Mouse (Mus musculus) MEL (cell line): ENCODE measurements at regions not wholly inside any gene's neighbourhood (a gene's known extent, or its start where the extent isn't known, plus 50 kb on each side); places are given as distances from the start of the nearest gene placed in this dataset.

Experiments used
- DNase-seq: peaks from one replicate; pipeline ENCODE4 v3.0.0; 2011; ENCODE audit warnings: low read depth, low spot score
- H3K27ac ChIP-seq: 2 replicates; pipeline ENCODE4 v1.5.1; 2012; ENCODE audit warnings: low read depth, mild to moderate bottlenecking, control low read depth, low read length, moderate library complexity; ENCODE audit not compliant: control insufficient read depth
- H3K27me3 ChIP-seq, 2 experiments: fragments of 150-350 bp in 1 of 2; sonication (generic) in 1 of 2; 2 replicates each; pipeline ENCODE4 v1.6.1; 2012; ENCODE audit warnings: low read length in 2 of 2, mild to moderate bottlenecking in 2 of 2, improper control_type of control experiment in 1 of 2, moderate library complexity in 1 of 2; ENCODE audit not compliant: insufficient read depth in 2 of 2, control insufficient read depth in 1 of 2
- H3K36me3 ChIP-seq, 2 experiments: 2 replicates each; pipeline ENCODE4 v1.6.1; 2012 to 2014; ENCODE audit warnings: low read length in 2 of 2, improper control_type of control experiment in 1 of 2, inconsistent platforms in 1 of 2, mild to moderate bottlenecking in 1 of 2; ENCODE audit not compliant: insufficient read depth in 2 of 2, control insufficient read depth in 1 of 2
- H3K4me1 ChIP-seq, 2 experiments: fragments of 150-350 bp in 1 of 2; sonication (generic) in 1 of 2; 2 replicates each; pipeline ENCODE4 v1.6.1; 2012; ENCODE audit warnings: low read length in 2 of 2, improper control_type of control experiment in 1 of 2, mild to moderate bottlenecking in 1 of 2; ENCODE audit not compliant: insufficient read depth in 2 of 2, control insufficient read depth in 1 of 2
- H3K4me3 ChIP-seq, 2 experiments: fragments of 150-350 bp in 1 of 2; sonication (generic) in 1 of 2; 2 replicates each; pipeline ENCODE4 v1.5.1; 2012; ENCODE audit warnings: low read depth in 2 of 2, low read length in 2 of 2, mild to moderate bottlenecking in 2 of 2, moderate library complexity in 2 of 2, control low read depth in 1 of 2, improper control_type of control experiment in 1 of 2; ENCODE audit not compliant: control insufficient read depth in 1 of 2, insufficient read depth in 1 of 2
- H3K79me2 ChIP-seq: 2 replicates; pipeline ENCODE4 v1.6.1; 2012; ENCODE audit warnings: mild to moderate bottlenecking, low read length, moderate library complexity; ENCODE audit not compliant: control insufficient read depth, poor library complexity, insufficient read depth
- H3K9ac ChIP-seq: 2 replicates; pipeline ENCODE4 v1.6.1; 2012; ENCODE audit warnings: low read depth, mild to moderate bottlenecking, control low read depth, low read length, moderate library complexity; ENCODE audit not compliant: control insufficient read depth, poor library complexity, severe bottlenecking
- H3K9me3 ChIP-seq: fragments of 150-350 bp; sonication (generic); replicated peaks from 2 replicates; pipeline ENCODE4 v1.6.1; 2012; ENCODE audit warnings: mild to moderate bottlenecking, low read length, improper control_type of control experiment, moderate library complexity; ENCODE audit not compliant: insufficient read depth
- BHLHE40 ChIP-seq: IDR thresholded peaks from 2 replicates; pipeline ENCODE4 v1.6.1; 2012; ENCODE audit warnings: low read depth, mild to moderate bottlenecking, inconsistent platforms, low read length, improper control_type of control experiment, borderline replicate concordance
- CHD1 ChIP-seq: IDR thresholded peaks from 2 replicates; pipeline ENCODE4 v1.6.1; 2012; ENCODE audit warnings: low read depth, mild to moderate bottlenecking, inconsistent platforms, low read length, improper control_type of control experiment
- CTCF ChIP-seq, 3 experiments: IDR thresholded peaks in 2 of 3; conservative IDR thresholded peaks in 1 of 3; 2 replicates each; pipeline ENCODE4 v1.5.1; 2011 to 2012; ENCODE audit warnings: low read length in 3 of 3, low read depth in 2 of 3, mild to moderate bottlenecking in 2 of 3, improper control_type of control experiment in 1 of 3, inconsistent platforms in 1 of 3, mixed read lengths in 1 of 3, moderate library complexity in 1 of 3; ENCODE audit not compliant: control insufficient read depth in 1 of 3, insufficient read depth in 1 of 3, poor library complexity in 1 of 3, severe bottlenecking in 1 of 3
- E2F4 ChIP-seq: IDR thresholded peaks from 2 replicates; pipeline ENCODE4 v1.6.1; 2011; ENCODE audit warnings: low read depth, low read length, improper control_type of control experiment, borderline replicate concordance
- ELF1 ChIP-seq: IDR thresholded peaks from 2 replicates; pipeline ENCODE4 v1.6.1; 2014; ENCODE audit warnings: low read depth, mild to moderate bottlenecking, inconsistent platforms, low read length, improper control_type of control experiment, moderate library complexity
- EP300 ChIP-seq, 2 experiments: IDR thresholded peaks; 2 replicates each; pipeline ENCODE4 v1.6.1; 2011; ENCODE audit warnings: improper control_type of control experiment in 2 of 2, low read length in 2 of 2, low read depth in 1 of 2, mild to moderate bottlenecking in 1 of 2
- ETS1 ChIP-seq: IDR thresholded peaks from 2 replicates; pipeline ENCODE4 v1.6.1; 2012; ENCODE audit warnings: low read depth, mild to moderate bottlenecking, inconsistent platforms, low read length, improper control_type of control experiment, moderate library complexity
- GABPA ChIP-seq: IDR thresholded peaks from 2 replicates; pipeline ENCODE4 v1.6.1; 2012; ENCODE audit warnings: low read depth, mild to moderate bottlenecking, inconsistent platforms, low read length, improper control_type of control experiment, moderate library complexity
- HCFC1 ChIP-seq: IDR thresholded peaks from 2 replicates; pipeline ENCODE4 v1.6.1; 2012; ENCODE audit warnings: low read depth, mild to moderate bottlenecking, inconsistent platforms, low read length, improper control_type of control experiment, moderate library complexity
- KAT2A ChIP-seq: conservative IDR thresholded peaks from 2 replicates; pipeline ENCODE4 v1.6.1; 2012; ENCODE audit warnings: low read depth, low read length, improper control_type of control experiment, inconsistent platforms
- MAFK ChIP-seq: IDR thresholded peaks from 2 replicates; pipeline ENCODE4 v1.6.1; 2011; ENCODE audit warnings: low read depth, mild to moderate bottlenecking, low read length, improper control_type of control experiment, borderline replicate concordance
- MAX ChIP-seq: IDR thresholded peaks from 2 replicates; pipeline ENCODE4 v1.6.1; 2011; ENCODE audit warnings: low read length, improper control_type of control experiment
- NELFE ChIP-seq: IDR thresholded peaks from 2 replicates; pipeline ENCODE4 v1.6.1; 2011; ENCODE audit warnings: low read depth, low read length, improper control_type of control experiment
- NRF1 ChIP-seq: IDR thresholded peaks from 2 replicates; pipeline ENCODE4 v1.6.1; 2014; ENCODE audit warnings: low read depth, mild to moderate bottlenecking, inconsistent platforms, low read length, improper control_type of control experiment, moderate library complexity; ENCODE audit not compliant: poor library complexity, insufficient read depth, severe bottlenecking
- POLR2A ChIP-seq, 2 experiments: IDR thresholded peaks; 2 replicates each; pipeline ENCODE4 v1.6.1; 2011 to 2012; ENCODE audit warnings: low read length in 2 of 2, mild to moderate bottlenecking in 2 of 2, control low read depth in 1 of 2, improper control_type of control experiment in 1 of 2, low read depth in 1 of 2, moderate library complexity in 1 of 2; ENCODE audit not compliant: control insufficient read depth in 1 of 2, insufficient read depth in 1 of 2, poor library complexity in 1 of 2
- POLR2AphosphoS5 ChIP-seq: IDR thresholded peaks from 2 replicates; pipeline ENCODE4 v1.6.1; 2012; ENCODE audit warnings: low read depth, borderline replicate concordance, mild to moderate bottlenecking, inconsistent platforms, low read length, moderate library complexity, mixed read lengths
- RCOR1 ChIP-seq: IDR thresholded peaks from 2 replicates; pipeline ENCODE4 v1.6.1; 2012; ENCODE audit warnings: low read depth, mild to moderate bottlenecking, inconsistent platforms, low read length, improper control_type of control experiment
- TBP ChIP-seq: IDR thresholded peaks from 2 replicates; pipeline ENCODE4 v1.8.0; 2011; ENCODE audit warnings: low read depth, low read length, improper control_type of control experiment
- TCF12 ChIP-seq: IDR thresholded peaks from 2 replicates; pipeline ENCODE4 v1.6.1; 2014; ENCODE audit warnings: low read depth, mild to moderate bottlenecking, inconsistent platforms, low read length, improper control_type of control experiment, moderate library complexity
- UBTF ChIP-seq: IDR thresholded peaks from 2 replicates; pipeline ENCODE4 v1.6.1; 2012; ENCODE audit warnings: low read depth, mild to moderate bottlenecking, inconsistent platforms, low read length, improper control_type of control experiment, moderate library complexity, borderline replicate concordance; ENCODE audit not compliant: insufficient read depth
- USF2 ChIP-seq, 2 experiments: IDR thresholded peaks; 2 replicates each; pipeline ENCODE4 v1.6.1; 2011 to 2012; ENCODE audit warnings: improper control_type of control experiment in 2 of 2, low read length in 2 of 2, borderline replicate concordance in 1 of 2, inconsistent platforms in 1 of 2, low read depth in 1 of 2, mild to moderate bottlenecking in 1 of 2; ENCODE audit not compliant: insufficient read depth in 1 of 2
- ZKSCAN1 ChIP-seq: IDR thresholded peaks from 2 replicates; pipeline ENCODE4 v1.6.1; 2012; ENCODE audit warnings: low read depth, mild to moderate bottlenecking, inconsistent platforms, low read length, improper control_type of control experiment, moderate library complexity
- ZNF384 ChIP-seq: IDR thresholded peaks from 2 replicates; pipeline ENCODE4 v1.6.1; 2012; ENCODE audit warnings: low read depth, mild to moderate bottlenecking, inconsistent platforms, low read length, improper control_type of control experiment

- Histone ChIP-seq H3K4me1 (no peaks in the 10 kb centered on the region), H3K4me3 (no peak overlapping the region), H3K9ac (no peak overlapping the region), H3K9me3 (no peaks in the 10 kb centered on the region), H3K27ac (no peak overlapping the region), H3K36me3 (no peaks in the 10 kb centered on the region), H3K27me3 (no peaks in the 10 kb centered on the region), H3K79me2 (no peaks in the 10 kb centered on the region)
- DNase-seq: no peak
- TF ChIP-seq RCOR1: no peak
- no peak for TF ChIP-seq CTCF (IDR thresholded peaks at IDR 0.05 in 2 of 3, conservative IDR thresholded peaks at IDR 0.05 in 1 of 3; ENCODE audit: control insufficient read depth in 1 of 3, insufficient read depth in 1 of 3, low read depth in 2 of 3, low read length in 3 of 3, poor library complexity in 1 of 3, severe bottlenecking in 1 of 3)
- TF ChIP-seq KAT2A: no peak
- TF ChIP-seq HCFC1: no peak
Observed at GRCm38 (mm10) chr12:7670114-7670513, 307.3 kb upstream of the Apob start.

GRCm38 (mm10) chr12:7670561-7670960 lies 306.9 kb upstream of the Apob start:
- Histone ChIP-seq H3K9me3 (no peaks in the 10 kb centered on the region), H3K27me3 (no peaks in the 10 kb centered on the region), H3K9ac (no peak overlapping the region), H3K79me2 (no peaks in the 10 kb centered on the region), H3K36me3 (no peaks in the 10 kb centered on the region), H3K4me3 (no peak overlapping the region), H3K4me1 (no peaks in the 10 kb centered on the region), H3K27ac (no peak overlapping the region)
- no peak for DNase-seq
- no peak for TF ChIP-seq MAX
- no peak for TF ChIP-seq HCFC1
- no peak for TF ChIP-seq E2F4
- TF ChIP-seq NELFE: no peak
- no peak for TF ChIP-seq EP300 (IDR thresholded peaks at IDR 0.05; ENCODE audit: low read depth in 1 of 2, low read length in 2 of 2)
- no peak for TF ChIP-seq GABPA
- no peak for TF ChIP-seq TBP
- TF ChIP-seq CTCF (IDR thresholded peaks at IDR 0.05 in 2 of 3, conservative IDR thresholded peaks at IDR 0.05 in 1 of 3; ENCODE audit: control insufficient read depth in 1 of 3, insufficient read depth in 1 of 3, low read depth in 2 of 3, low read length in 3 of 3, poor library complexity in 1 of 3, severe bottlenecking in 1 of 3): no peak
- TF ChIP-seq NRF1: no peak

GRCm38 (mm10) chr12:7691996-7692395 lies 285.5 kb upstream of the Apob start:
- no peak overlapping the region for H3K27ac ChIP-seq
- H3K27me3 ChIP-seq: no peaks in the 10 kb centered on the region
- no peaks in the 10 kb centered on the region for H3K4me1 ChIP-seq
- no peak overlapping the region for H3K4me3 ChIP-seq
- H3K36me3 ChIP-seq: no peaks in the 10 kb centered on the region
- H3K9me3 ChIP-seq: no peaks in the 10 kb centered on the region
- no peaks in the 10 kb centered on the region for H3K79me2 ChIP-seq
- DNase-seq: no peak
- H3K9ac ChIP-seq: no peak overlapping the region
- TF ChIP-seq UBTF (no peak), ZKSCAN1 (no peak), BHLHE40 (no peak), ELF1 (no peak), RCOR1 (no peak), CHD1 (no peak), TCF12 (no peak), GABPA (no peak), ZNF384 (no peak), POLR2A (IDR thresholded peaks at IDR 0.05; ENCODE audit: control insufficient read depth in 1 of 2, insufficient read depth in 1 of 2, low read depth in 1 of 2, low read length in 2 of 2, poor library complexity in 1 of 2) (no peak), MAX (no peak), MAFK (no peak), USF2 (IDR thresholded peaks at IDR 0.05; ENCODE audit: borderline replicate concordance in 1 of 2, insufficient read depth in 1 of 2, low read depth in 1 of 2, low read length in 2 of 2) (no peak), POLR2AphosphoS5 (no peak), ETS1 (no peak)
